Mouse (Mus musculus) C3H10T1/2 (cell line): ENCODE data around the gene Fkbp6. TPM values are rescaled to one million over a fixed set of nuclear protein-coding genes. Genes with fewer than 3 reads are reported as not detected.

Experiments
- polyA plus RNA-seq, 2 experiments: library from polyadenylated mRNA; unstranded; fragments of >200 nt; fragmentation: generic; extraction: Trizol; gene quantifications; one replicate each; pipeline ENCODE4 v1.2.1; 2012; ENCODE audit warnings: missing spikeins in 2 of 2

Fkbp6 gene
- not detected for polyA plus RNA-seq

DNA sequence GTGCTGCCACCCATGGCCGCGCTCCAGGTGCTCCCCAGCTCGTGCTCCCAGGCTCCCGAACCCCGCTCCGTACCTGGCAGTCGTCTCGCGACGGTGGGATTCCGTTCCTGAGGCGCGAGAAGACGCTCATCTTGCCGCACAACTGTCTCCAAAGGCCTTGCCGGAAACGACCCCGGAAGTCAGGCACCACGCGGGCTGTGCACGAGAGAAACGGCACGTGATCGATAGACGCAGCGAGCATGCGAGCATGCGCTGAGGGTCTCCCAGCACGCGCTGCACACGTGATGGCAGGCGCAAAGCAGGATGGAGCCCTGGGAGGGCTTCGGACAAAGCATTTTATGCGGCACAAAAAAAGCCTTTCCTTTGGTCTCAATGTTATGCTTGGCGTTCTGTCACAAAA is at the start of gene Fkbp6:
Gene Fkbp6, minus strand, starts transcription at position 183 of the 400 bp plus-strand sequence.

DNA sequence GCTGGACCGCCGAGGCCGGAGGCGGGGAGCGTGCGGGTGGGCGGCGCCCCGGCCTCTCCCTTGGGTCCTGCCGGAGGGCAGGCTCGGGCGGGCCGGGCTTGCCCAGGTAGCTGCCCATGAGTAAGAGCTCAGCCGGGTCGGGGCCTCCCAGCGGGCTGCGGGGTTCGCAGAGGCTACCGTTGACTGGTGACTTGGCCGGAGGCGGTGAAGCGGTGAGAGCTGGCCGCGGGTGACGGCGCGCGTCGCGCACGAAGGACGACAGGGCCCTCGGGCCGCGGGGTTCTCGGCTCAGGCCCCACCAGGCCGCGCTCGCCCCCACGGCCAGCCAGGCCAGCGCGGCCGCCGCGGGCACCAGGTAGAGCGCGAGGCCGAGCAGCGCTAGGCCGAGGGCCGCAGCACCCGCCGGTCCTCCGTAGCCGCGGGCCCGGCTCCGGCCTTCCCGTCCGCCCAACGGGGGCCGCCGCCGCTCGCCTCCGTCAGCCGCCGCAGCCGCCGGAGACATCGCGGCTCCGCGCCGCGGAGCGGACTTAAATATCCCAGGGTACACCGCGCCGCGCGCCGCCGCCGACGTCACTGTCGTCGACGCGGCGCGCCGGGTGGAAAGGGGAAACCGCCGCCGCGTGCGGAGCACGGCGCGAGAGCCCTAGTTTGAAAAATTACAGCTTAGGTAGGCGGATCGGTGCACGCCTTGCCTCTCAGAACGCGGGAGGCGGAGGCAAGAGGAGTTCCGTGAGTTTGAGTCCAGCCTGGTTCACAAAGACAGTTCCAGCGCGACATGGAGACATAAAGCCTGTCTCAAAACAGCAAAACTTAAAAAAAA is 44.4 kb upstream of the Fkbp6 start, which contains the start of gene Pom121:
Gene Pom121, minus strand, starts transcription at position 543 of the 820 bp plus-strand sequence.

DNA sequence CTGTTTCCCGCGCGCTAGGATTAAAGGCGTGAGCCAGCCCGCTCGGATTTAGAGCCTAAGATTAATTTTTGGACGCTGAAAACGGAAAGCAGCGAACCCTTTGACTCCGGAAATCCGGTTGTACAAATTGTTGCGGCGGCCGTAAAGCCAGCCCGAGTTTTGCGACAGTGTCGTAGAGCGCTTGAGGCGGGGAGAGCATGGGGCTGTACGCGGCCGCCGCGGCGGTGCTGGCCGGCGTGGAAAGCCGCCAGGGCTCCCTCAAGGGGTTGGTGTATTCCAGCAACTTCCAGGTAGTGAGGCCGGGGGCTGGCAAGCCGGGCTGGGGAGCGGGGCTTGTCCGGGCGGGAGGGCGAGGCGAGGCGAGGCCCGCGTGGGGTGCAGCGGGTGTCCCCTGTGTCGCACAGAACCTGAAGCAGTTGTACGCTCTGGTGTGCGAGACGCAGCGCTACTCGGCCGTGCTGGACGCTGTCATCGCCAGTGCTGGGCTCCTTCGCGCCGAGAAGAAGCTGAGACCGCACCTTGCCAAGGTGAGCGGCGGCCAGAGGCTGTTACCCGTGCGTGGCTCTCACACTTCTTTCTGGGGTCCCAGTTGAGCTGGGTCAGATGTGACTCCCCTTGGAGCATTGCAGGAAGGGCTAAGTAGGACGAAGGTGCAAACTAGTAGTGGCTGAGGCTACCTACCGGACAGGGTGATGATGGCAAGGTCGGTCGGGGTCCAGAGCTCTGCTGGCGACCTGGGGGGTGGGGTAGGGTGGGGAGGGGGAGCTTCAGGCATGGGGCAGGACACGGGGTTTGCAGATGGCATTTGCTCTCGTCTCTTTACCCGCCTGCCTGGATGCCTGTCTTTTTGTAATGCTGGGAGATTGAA is 20.2 kb upstream of the Fkbp6 start, which contains the start of gene Nsun5:
Gene Nsun5, plus strand, starts transcription at position 167 of the 868 bp plus-strand sequence.

DNA sequence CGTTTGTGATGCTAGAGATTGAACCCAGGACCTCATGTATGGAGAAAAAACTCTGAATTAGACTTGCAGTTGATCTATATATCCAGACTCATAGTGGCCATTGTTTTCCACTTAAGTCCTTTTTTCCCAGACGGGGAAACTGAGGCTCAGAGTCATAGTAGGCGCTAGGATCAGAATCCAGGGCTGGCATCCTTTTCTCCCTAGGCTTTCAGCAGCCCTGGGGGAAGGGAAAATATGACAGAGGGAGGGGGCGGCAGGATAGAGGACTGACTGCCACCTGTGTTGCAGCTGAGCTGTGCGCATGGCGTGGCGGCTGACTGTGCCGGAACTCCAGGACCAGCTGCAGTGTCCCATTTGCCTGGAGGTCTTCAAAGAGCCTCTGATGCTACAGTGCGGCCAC is 3.2 kb upstream of the Fkbp6 start, which contains the start of gene Trim50:
Gene Trim50, plus strand, starts transcription at position 301 of the 400 bp plus-strand sequence.

DNA sequence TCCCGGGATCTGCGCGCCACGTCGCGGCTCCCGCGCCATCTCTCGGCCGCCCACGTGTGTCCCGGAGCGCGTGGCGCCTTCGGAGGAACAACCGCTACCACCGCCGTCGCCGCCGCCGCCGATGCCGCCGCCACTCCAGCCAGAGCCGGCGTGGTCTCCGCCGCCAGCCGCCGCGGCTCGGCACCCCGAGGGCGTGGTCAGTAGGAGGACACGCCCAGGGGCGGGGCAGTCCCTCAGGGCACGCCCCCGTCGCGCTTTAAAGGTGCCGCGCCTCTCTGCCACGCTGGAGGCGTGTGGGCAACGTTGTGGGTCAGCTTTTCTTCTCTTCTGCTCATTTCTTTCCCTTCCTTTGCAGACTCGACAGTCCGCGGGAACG is 98.8 kb downstream of the Fkbp6 start, which contains the start of gene Fzd9:
Gene Fzd9, minus strand, starts transcription at position 152 of the 376 bp plus-strand sequence.

Other genes starting within 250 kb of the Fkbp6 start
- 10 to 100 TPM in 1 of 2 experiments, 1 to 10 TPM in 1; 6.8 to 10.3 TPM for gene Tbl2, start 200.4 kb downstream of the Fkbp6 start, polyA plus RNA-seq
- gene Bcl7b, start 181.8 kb downstream of the Fkbp6 start, polyA plus RNA-seq: 10 to 100 TPM; 44.8 to 53.4 TPM
- 10 to 100 TPM in 1 of 2 experiments, 1 to 10 TPM in 1; 3.9 to 29.9 TPM for gene Baz1b, start 162.8 kb downstream of the Fkbp6 start, polyA plus RNA-seq
- gene Fzd9, start 98.8 kb downstream of the Fkbp6 start, polyA plus RNA-seq: 1 to 10 TPM in 1 of 2 experiments, under 1 TPM in 1; 0.63 to 6.3 TPM
- not detected for gene Trim50, start 3.3 kb upstream of the Fkbp6 start, polyA plus RNA-seq
- 10 to 100 TPM; 24.2 to 33.1 TPM for gene Nsun5, start 19.9 kb upstream of the Fkbp6 start, polyA plus RNA-seq
- gene Pom121, start 44.5 kb upstream of the Fkbp6 start, polyA plus RNA-seq: 10 to 100 TPM in 1 of 2 experiments, 1 to 10 TPM in 1; 5.6 to 13.6 TPM
- gene Hip1, start 195.1 kb upstream of the Fkbp6 start, polyA plus RNA-seq: 10 to 100 TPM in 1 of 2 experiments, 1 to 10 TPM in 1; 7.4 to 16.2 TPM
- not detected for gene Ccl26, start 213.5 kb upstream of the Fkbp6 start, polyA plus RNA-seq
- not detected for gene Ccl24, start 223.0 kb upstream of the Fkbp6 start, polyA plus RNA-seq